Mouse (Mus musculus): ENCODE results near the gene Hoxb7. TPM values are rescaled to one million over a fixed set of nuclear protein-coding genes. Genes with fewer than 3 reads are reported as not detected.

Gene Hoxb7
- not detected for total RNA-seq (2021)

DNA sequence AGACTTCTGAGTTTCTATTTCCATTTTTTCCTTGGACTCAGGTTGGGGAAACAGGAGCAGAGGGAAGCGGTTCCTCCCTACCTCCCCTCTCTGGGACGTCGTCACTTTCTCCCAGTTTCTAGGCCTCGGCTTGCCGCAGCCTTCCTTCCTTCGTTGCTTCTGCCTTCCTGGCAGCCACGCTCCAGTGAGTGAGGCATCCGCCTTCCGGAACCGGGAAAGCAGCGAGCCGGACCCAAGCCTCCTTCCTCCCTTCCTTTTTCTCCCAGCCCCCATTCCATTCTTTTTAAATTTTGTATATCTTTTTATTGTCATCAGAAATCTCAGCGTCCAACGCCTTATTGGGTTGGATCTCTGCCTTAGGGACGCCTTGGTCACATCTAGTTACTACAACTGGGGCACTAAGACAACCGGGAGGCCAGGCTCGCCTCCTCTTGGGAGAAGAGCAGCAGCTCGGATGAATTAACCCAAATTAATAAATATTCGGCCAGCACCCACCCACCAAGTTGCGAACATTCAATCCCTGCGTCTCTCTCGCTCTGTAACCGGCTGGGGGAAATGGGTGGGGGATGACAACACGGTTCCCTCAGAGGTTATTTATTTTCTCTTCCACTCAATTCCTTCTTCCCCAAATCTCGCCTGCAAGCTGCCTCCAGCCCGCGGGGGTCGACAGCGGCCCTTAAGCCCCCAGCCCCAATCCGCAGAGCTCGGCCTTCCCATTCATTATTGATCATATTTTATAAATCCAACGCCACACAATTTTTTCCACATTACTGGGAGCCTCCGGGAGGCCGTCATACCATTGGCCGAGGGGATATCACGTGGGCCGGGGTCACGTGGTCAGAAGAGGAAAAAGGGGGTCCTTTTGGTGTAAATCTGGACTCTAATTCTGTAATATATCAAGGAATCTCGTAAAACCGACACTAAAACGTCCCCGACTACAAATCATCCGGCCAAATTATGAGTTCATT is at the start of gene Hoxb7:
Gene Hoxb7, plus strand, starts transcription at position 853 of the 968 bp plus-strand sequence.
- intact Hi-C loops (cut with DNase I), result loop anchor here (10.0 kb wide), 2 partner anchors 281 to 459 kb away; partner anchors contain the start of gene Igf2bp1
- DNase-seq (ENCODE audit: extremely low spot score in 1 of 2, low spot score in 2 of 2), result no peak

- DNase-seq (ENCODE audit: extremely low spot score in 1 of 2, low spot score in 2 of 2), result peak; percentile 9 to 36
- intact Hi-C loops (cut with DNase I), result loop anchor here (2.0 kb wide), 1 partner anchor 95 kb away; no protein-coding TSS in a partner anchor
Observed at GRCm38 (mm10) chr11:96240211-96240610, 46.2 kb upstream of the Hoxb7 start.

DNA sequence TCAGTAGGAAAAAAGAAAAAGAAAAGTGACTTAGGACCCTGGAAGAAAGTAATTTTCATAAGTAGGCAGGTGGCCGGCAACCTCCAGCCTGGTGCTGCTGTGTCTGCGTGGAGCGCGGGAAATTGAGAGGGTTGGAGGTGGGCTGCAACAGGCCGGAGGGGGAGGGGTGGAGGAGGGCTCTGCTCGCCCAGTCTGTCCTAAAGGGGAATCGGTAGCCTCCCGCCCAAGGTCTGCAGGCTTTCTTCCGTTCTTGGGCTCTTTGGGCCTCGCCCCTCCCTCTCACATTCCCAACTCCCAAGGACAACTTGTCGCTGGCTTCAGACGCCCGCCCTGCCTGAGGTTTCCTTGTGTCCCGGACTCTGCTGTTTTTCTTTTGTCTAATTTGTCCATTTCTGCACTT is 35.5 kb upstream of the Hoxb7 start:
- DNase-seq (ENCODE audit: extremely low spot score in 1 of 2, low spot score in 2 of 2), result no peak
- intact Hi-C loops (cut with DNase I), result no loop called here

- DNase-seq (ENCODE audit: extremely low spot score in 1 of 2, low spot score in 2 of 2), result no peak
- intact Hi-C loops (cut with DNase I), result no loop called here
Observed at GRCm38 (mm10) chr11:96251480-96252031, 34.9 kb upstream of the Hoxb7 start.

DNA sequence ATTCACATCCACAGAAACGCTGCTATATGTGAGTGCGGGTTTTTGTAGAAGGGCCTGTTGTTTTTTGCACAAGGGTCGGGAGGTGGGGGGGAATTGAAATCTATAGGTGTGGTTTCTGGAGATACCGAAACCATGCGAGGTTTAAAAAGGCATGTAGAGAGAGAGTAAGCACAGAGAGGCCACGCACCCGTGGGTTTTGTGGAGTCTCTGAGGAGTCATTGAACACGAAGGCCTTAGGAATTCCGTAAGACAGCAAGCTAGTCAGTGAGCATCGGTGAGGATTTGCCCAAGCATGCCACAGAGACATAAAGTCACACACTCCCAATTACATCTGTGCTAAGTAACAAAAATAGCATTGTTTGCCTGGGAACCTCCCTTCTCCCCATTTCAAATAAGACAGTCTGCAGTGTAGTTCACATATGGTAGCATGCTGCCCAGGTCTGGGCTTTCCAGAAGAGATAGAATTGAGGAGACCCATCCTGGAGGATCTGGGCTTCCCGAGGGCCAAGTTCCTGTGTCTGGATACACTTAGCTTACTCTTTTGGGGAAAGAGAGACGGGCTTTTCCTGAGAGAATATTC is 33.8 kb upstream of the Hoxb7 start:
- intact Hi-C loops (cut with DNase I), result no loop called here

DNA sequence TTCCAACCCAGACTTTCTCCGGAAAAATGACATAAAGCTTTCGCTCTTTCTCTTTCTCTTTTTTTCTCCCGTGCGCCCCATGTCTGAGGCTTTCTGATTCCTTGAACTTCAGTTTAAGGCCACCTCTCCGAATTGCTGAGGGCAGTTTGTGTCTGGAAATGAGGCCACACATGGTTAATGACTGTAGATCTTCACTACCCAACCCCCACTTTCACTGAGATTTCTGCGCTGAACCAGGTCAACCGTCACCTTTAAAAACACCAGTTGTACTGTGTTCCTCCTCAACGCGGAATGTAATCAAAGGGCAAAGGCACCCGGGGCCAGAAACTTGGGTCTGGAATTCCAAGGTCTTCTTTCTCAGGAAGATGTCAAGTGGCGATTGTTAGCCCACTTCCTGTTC is 32.2 kb upstream of the Hoxb7 start:
- intact Hi-C loops (cut with DNase I), result no loop called here

More for the DNA sequence above, 33.8 kb upstream of the Hoxb7 start:
- no peak for DNase-seq (ENCODE audit: extremely low spot score in 1 of 2, low spot score in 2 of 2)

GRCm38 (mm10) chr11:96255111-96255995 is 31.1 kb upstream of the Hoxb7 start:
- no peak for DNase-seq (ENCODE audit: extremely low spot score in 1 of 2, low spot score in 2 of 2)
- intact Hi-C loops (cut with DNase I), result no loop called here

More for the DNA sequence above, 32.2 kb upstream of the Hoxb7 start:
- no peak for DNase-seq (ENCODE audit: extremely low spot score in 1 of 2, low spot score in 2 of 2)

DNA sequence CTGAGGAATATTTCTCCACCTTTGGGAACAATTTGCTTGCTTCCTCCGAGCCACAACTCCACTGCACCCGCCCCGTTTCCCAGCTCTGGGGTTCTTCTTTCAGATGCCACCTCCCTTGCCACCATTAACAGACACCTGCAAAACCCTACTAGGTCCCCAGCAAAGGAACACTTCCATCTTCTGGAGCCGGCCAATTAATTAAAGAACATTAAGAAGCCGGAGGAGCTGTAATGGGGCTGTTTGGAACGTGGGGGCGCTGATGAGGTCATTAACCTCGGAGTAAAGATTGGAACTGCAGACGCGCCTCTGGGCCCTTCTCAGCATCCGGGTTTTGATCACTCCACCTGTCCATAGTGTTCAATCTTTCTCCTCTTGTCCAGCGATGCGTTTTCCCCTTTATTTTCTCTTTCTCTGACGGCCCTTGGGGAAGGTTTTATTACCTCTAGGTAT is 30.4 kb upstream of the Hoxb7 start:
- intact Hi-C loops (cut with DNase I), result no loop called here
- no peak for DNase-seq (ENCODE audit: extremely low spot score in 1 of 2, low spot score in 2 of 2)

DNA sequence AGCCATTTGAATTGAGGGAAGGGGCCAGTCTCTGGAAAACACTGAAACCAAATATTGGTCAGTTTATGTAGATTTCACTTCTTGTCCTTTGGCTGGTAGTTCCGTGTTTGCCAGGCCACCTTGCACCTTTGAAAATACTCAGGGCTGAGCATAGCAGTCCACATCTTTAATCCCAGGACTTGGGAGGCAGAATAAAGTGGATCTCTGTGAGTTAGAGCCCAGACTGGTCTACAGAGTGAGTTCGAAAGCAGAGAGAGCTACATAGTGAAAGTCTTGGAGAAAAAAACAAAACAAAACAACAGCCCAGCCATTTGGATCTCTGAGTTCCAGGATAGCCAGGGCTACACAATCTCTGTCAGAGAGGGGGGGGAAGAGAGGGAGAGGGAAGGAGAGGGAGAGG is 29.3 kb upstream of the Hoxb7 start:
- intact Hi-C loops (cut with DNase I), result no loop called here
- DNase-seq (ENCODE audit: extremely low spot score in 1 of 2, low spot score in 2 of 2), result no peak

GRCm38 (mm10) chr11:96259038-96259437 is 27.4 kb upstream of the Hoxb7 start:
- intact Hi-C loops (cut with DNase I), result no loop called here
- no peak for DNase-seq (ENCODE audit: extremely low spot score in 1 of 2, low spot score in 2 of 2)

- intact Hi-C loops (cut with DNase I), result no loop called here
- no peak for DNase-seq (ENCODE audit: extremely low spot score in 1 of 2, low spot score in 2 of 2)
Observed at GRCm38 (mm10) chr11:96259511-96259910, 26.9 kb upstream of the Hoxb7 start.

- no peak for DNase-seq (ENCODE audit: extremely low spot score in 1 of 2, low spot score in 2 of 2)
- intact Hi-C loops (cut with DNase I), result loop anchor here (5.0 kb wide), 1 partner anchor 58 kb away; no protein-coding TSS in a partner anchor
Observed at GRCm38 (mm10) chr11:96260310-96260970, 26.0 kb upstream of the Hoxb7 start.

GRCm38 (mm10) chr11:96261323-96261890 is 25.0 kb upstream of the Hoxb7 start:
- DNase-seq (ENCODE audit: extremely low spot score in 1 of 2, low spot score in 2 of 2), result peak in 1 of 2 experiments; percentile 52
- intact Hi-C loops (cut with DNase I), result loop anchor here (5.0 kb wide), 1 partner anchor 59 kb away; no protein-coding TSS in a partner anchor

DNA sequence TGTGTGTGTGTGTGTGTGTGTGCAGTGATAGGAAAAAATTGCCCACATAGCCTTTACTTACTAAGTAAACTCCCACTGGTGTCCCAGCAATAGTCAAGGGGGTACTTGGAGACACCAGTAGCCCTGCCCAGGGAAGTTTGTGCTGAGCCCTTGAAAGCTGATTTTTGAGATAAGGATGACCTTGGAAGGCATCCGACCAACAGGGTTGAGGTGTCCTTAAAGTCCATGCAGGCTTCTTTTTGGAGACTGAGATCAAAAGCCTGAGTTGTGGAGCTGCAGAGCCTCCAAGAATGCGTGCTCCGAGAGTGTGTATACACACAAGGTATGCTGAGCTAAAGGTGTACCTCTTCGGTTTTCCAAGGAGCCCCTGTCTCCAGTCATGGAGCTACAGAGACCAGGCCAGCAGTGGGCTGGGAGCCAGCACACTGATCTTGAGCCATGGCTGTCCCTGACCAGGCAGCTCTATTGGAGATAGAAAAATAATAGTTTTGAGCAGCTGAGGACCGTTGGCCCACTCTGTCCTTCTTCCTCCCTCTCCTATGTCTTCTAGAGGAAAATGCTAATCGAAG is 24.1 kb upstream of the Hoxb7 start:
- intact Hi-C loops (cut with DNase I), result loop anchor here (5.0 kb wide), 1 partner anchor 60 kb away; no protein-coding TSS in a partner anchor
- DNase-seq (ENCODE audit: extremely low spot score in 1 of 2, low spot score in 2 of 2), result no peak

DNA sequence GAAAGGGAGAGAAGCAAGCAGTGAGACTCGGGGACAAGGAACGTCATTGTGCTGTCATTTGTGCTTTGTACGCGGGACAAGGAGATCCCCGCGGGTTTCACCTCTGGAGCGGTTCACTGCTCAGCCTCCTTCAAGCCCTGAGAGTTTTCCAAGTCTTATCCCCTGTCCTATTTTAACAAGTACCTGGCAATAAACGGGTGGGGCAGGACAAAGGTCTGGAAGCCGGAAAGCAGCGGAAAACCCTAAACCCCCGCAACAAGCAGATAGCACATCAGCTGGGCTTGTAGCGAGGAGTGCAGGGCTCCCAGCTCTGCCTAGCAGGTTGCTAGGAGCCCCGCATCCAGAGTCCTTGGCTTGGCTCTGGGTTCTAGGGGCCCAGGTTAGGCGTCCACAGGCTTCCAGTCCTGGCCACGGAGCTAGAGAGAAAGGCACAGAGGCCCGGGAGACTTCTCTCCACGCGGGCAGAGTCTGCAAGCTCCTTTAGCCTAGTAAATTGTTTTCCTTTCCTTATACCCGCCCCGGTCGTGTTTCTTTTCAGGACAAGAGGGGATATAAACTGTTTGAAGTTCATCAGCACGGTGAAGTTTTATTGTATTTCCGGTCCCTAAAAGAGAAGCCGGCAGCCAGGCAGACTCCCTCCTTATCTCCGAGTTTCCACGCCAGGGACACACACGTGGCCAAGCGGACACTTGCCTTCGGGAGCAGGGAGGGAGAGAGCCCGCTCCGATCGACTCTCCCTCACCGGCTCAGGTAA is 22.6 kb upstream of the Hoxb7 start:
- no peak for DNase-seq (ENCODE audit: extremely low spot score in 1 of 2, low spot score in 2 of 2)
- intact Hi-C loops (cut with DNase I), result loop anchor here (5.0 kb wide), 1 partner anchor 62 kb away; no protein-coding TSS in a partner anchor

DNA sequence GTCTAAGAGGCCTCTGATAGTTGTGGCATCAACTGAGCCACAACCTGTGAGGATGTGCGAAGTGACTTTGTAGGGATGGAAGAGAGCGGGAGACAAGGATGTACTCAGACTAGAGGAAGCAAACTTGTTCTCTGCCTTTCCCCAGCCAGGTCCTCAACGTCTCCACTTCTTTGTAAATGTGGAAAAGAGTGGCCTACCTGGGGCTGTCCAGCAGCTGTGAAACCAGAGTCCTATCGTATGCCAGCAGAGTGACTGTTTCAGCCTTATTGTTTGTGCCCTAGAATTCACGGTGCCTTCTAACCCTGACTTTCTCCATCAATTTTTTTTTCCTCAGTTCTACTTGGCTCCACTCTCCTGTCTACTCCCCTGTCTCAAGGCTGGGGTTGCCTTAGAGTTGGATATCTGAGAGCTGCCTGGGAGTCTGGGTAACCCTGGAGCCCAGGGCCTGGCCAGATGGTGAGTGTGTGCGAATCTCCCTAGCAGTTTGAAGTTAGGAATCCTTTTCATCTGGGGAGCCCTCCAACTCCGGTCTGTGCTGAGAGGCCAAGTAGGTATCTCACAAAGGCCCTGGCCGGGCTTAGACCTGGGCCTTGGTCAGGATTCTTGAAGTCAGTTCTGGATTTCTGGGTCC is 21.9 kb upstream of the Hoxb7 start:
- intact Hi-C loops (cut with DNase I), result loop anchor here (5.0 kb wide), 1 partner anchor 62 kb away; no protein-coding TSS in a partner anchor
- no peak for DNase-seq (ENCODE audit: extremely low spot score in 1 of 2, low spot score in 2 of 2)

All from left cerebral cortex, postnatal 10 days (tissue).